ENCODE assay signal across 7 mouse cellular contexts in the genomic region with DNA sequence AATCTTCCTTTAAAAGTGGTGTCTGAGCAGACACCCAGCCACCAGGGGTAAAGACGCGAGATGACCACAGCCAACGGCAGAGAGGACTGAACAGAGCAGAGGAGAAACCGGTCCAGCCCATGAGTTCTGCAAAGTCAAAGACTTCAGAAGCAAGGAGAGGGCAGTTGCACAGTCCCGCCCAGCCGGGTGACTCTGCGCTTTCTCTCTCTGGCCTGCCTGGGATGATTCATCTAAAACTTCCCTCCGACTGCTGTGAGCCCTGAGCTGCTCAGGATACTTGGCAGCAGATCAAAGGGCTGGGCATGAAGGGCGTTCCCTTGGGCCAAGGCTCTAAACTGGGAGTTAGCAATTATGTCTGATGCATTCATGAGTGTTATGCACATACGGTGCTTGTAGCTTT. TPM values are rescaled to one million over a fixed set of nuclear protein-coding genes. Genes with fewer than 3 reads are reported as not detected.
A peak's percentile ranks its signal among the peaks of the same experiment; 100 is the strongest.
DNase-seq lines count a peak whose midpoint lies in the region; ATAC-seq and TF ChIP-seq lines count a peak whose summit lies in the region.

No protein-coding gene starts in this region.

- ATAC-seq in embryonic facial prominence, embryonic 11.5 days (replicated peaks; ENCODE audit: insufficient number of reproducible peaks, low FRiP score, low TSS enrichment, low read depth): peak; percentile 46; the same call in 1 of the 2 replicates
- peak; percentile 94 for ATAC-seq in heart, embryonic 12.5 days (ENCODE audit: insufficient number of reproducible peaks, low FRiP score)
- peak; percentile 83 for ATAC-seq in kidney, postnatal 0 days (replicated peaks; ENCODE audit: low FRiP score, low read depth)

- H3K27ac ChIP-seq in embryonic facial prominence, embryonic 11.5 days (replicated peaks; ENCODE audit: low read depth, low read length): no peak overlapping the region
- H3K27ac ChIP-seq in heart, embryonic 12.5 days (ENCODE audit: poor library complexity, severe bottlenecking): peak overlapping the region; percentile 67
- 0 out of 2 replicates have a peak overlapping the region, but pooled peaks have one; percentile 38 for H3K27ac ChIP-seq in kidney, postnatal 0 days

- H3K27me3 ChIP-seq in embryonic facial prominence, embryonic 11.5 days (ENCODE audit: control insufficient read depth, insufficient read depth, low read length): no peaks in the 10 kb centered on the region
- H3K27me3 ChIP-seq in heart, embryonic 12.5 days (replicated peaks): no peaks in the 10 kb centered on the region
- H3K27me3 ChIP-seq in kidney, postnatal 0 days (ENCODE audit: insufficient read depth, low read length): no peaks in the 10 kb centered on the region

- DNase-seq in adrenal gland, adult 2 months: peak; percentile 96
- peak; percentile 69 for DNase-seq in embryonic facial prominence, embryonic 11.5 days (ENCODE audit: low spot score)
- peak; percentile 93 for DNase-seq in kidney, postnatal 0 days (ENCODE audit: low spot score)
- DNase-seq in lung, postnatal 4 days: peak; percentile 89 to 93
- peak; percentile 72 to 82 for DNase-seq in spleen, postnatal 14 days (ENCODE audit: low spot score in 2 of 2)
- no peak for DNase-seq in T-cell, adult 2 months (ENCODE audit: low spot score)

- H3K9ac ChIP-seq in embryonic facial prominence, embryonic 11.5 days (replicated peaks; ENCODE audit: low read length): no peak overlapping the region
- H3K9ac ChIP-seq in heart, embryonic 12.5 days: no peak overlapping the region
- no peak overlapping the region for H3K9ac ChIP-seq in kidney, postnatal 0 days (ENCODE audit: low read depth, low read length)

- no peak overlapping the region for H3K4me3 ChIP-seq in embryonic facial prominence, embryonic 11.5 days (ENCODE audit: low read depth, low read length)
- no peak overlapping the region for H3K4me3 ChIP-seq in heart, embryonic 12.5 days
- no peak overlapping the region for H3K4me3 ChIP-seq in kidney, postnatal 0 days (replicated peaks; ENCODE audit: low read depth, low read length)

- H3K36me3 ChIP-seq in embryonic facial prominence, embryonic 11.5 days (replicated peaks; ENCODE audit: control insufficient read depth, insufficient read depth, low read depth, low read length): no peaks in the 10 kb centered on the region
- no peaks in the 10 kb centered on the region for H3K36me3 ChIP-seq in heart, embryonic 12.5 days
- no peaks in the 10 kb centered on the region for H3K36me3 ChIP-seq in kidney, postnatal 0 days (ENCODE audit: insufficient read depth, low read length)

- no peaks in the 10 kb centered on the region for H3K9me3 ChIP-seq in embryonic facial prominence, embryonic 11.5 days (replicated peaks; ENCODE audit: control insufficient read depth, low read length)
- no peaks in the 10 kb centered on the region for H3K9me3 ChIP-seq in heart, embryonic 12.5 days (replicated peaks)
- H3K9me3 ChIP-seq in kidney, postnatal 0 days (replicated peaks; ENCODE audit: low read length): no peaks in the 10 kb centered on the region

- 50% methylated on average over 10 of the region's 10 CpGs for WGBS in embryonic facial prominence, embryonic 11.5 days
- WGBS in heart, embryonic 12.5 days: 12% methylated on average over 10 of the region's 10 CpGs
- 14% methylated on average over 10 of the region's 10 CpGs for WGBS in kidney, postnatal 0 days

- no peak for TF ChIP-seq CTCF in kidney, postnatal 0 days (IDR thresholded peaks at IDR 0.05; ENCODE audit: low read depth)

- peaks cover 3% of the 10 kb centered on the region; the same call in 1 of the 2 replicates for H3K4me1 ChIP-seq in embryonic facial prominence, embryonic 11.5 days (ENCODE audit: control insufficient read depth, insufficient read depth, low read length)
- H3K4me1 ChIP-seq in heart, embryonic 12.5 days (replicated peaks): peaks cover 47% of the 10 kb centered on the region
- H3K4me1 ChIP-seq in kidney, postnatal 0 days (replicated peaks; ENCODE audit: insufficient read depth, low read length): 0 out of 2 replicates have a peak, but pooled peaks cover 5% of the 10 kb centered on the region

- no peak overlapping the region for H3K4me2 ChIP-seq in embryonic facial prominence, embryonic 11.5 days (ENCODE audit: low read depth, low read length)
- peak overlapping the region; percentile 48 for H3K4me2 ChIP-seq in heart, embryonic 12.5 days
- H3K4me2 ChIP-seq in kidney, postnatal 0 days (ENCODE audit: low read length): no peak overlapping the region

RNA-seq across cellular contexts. Expression of a gene that starts 51.2 kb away (rescaled TPM):
- 1 to 10 TPM in 1 of 2 experiments, under 1 TPM in 1; 0.52 to 1.1 TPM for total RNA-seq in adrenal gland, adult 2 months (2021)
- polyA plus RNA-seq in adrenal gland, adult 2 months (2012; rRNA removed): 0.11 and 0.20 TPM in 2 replicates
- polyA plus RNA-seq in embryonic facial prominence, embryonic 11.5 days (2014; fragmentation: Nextera tagmentation; extraction: Ambion mirVana): 4.2 TPM in 2 replicates
- 1.3 and 4.5 TPM in 2 replicates for polyA plus RNA-seq in heart, embryonic 12.5 days (2016; fragmentation: Nextera tagmentation; extraction: Ambion mirVana)
- polyA plus RNA-seq in kidney, postnatal 0 days (2015; fragmentation: Nextera tagmentation; extraction: Ambion mirVana): 74.1 and 84.5 TPM in 2 replicates

Comparison
In these comparisons a context has a peak if more than half of its experiments do, and no peak if none do; other contexts are left out.
1. RNA of a gene that starts 51.2 kb away (polyA plus RNA-seq): 74.1 to 84.5 TPM in kidney, postnatal 0 days; 1.3 to 4.5 TPM in heart, embryonic 12.5 days, 4.2 TPM in embryonic facial prominence, embryonic 11.5 days and 0.11 to 0.20 TPM in adrenal gland, adult 2 months; every median in the first group is over 10 times any median in the second.
2. Peak in every context shown above with its lines, with median percentiles within 50 percentile points of each other: ATAC-seq.